Mouse (Mus musculus) hindbrain, embryonic 15.5 days (tissue): ENCODE data around the gene Cmah. TPM values are rescaled to one million over a fixed set of nuclear protein-coding genes. Genes with fewer than 3 reads are reported as not detected.

Experiments used
- ATAC-seq: fragments of 200-750 bp; cut with Nextera tagmentation; 2 replicates; pipeline ENCODE4 v1.8.0; 2017; ENCODE audit warnings: low read depth, moderate number of reproducible peaks, moderate TSS enrichment; ENCODE audit not compliant: low FRiP score
- H3K27ac ChIP-seq: fragments of 300-500 bp; sonication (generic); replicated peaks from 2 replicates; pipeline ENCODE4 v1.5.1; 2015; ENCODE audit warnings: mild to moderate bottlenecking, inconsistent platforms
- H3K27me3 ChIP-seq: fragments of 300-500 bp; sonication (generic); 2 replicates; pipeline ENCODE4 v1.6.1; 2015; ENCODE audit warnings: control low read depth, inconsistent platforms
- H3K36me3 ChIP-seq: fragments of 300-500 bp; sonication (generic); 2 replicates; pipeline ENCODE4 v1.6.1; 2015; ENCODE audit warnings: control low read depth, inconsistent platforms
- H3K4me1 ChIP-seq: fragments of 300-500 bp; sonication (generic); replicated peaks from 2 replicates; pipeline ENCODE4 v1.6.1; 2015; ENCODE audit warnings: control low read depth, inconsistent platforms
- H3K4me2 ChIP-seq: fragments of 300-500 bp; sonication (generic); 2 replicates; pipeline ENCODE4 v1.6.1; 2015; ENCODE audit warnings: moderate library complexity, mild to moderate bottlenecking, inconsistent platforms
- H3K4me3 ChIP-seq: fragments of 300-500 bp; sonication (generic); 2 replicates; pipeline ENCODE4 v1.5.1; 2015; ENCODE audit warnings: mild to moderate bottlenecking, inconsistent platforms
- H3K9ac ChIP-seq: fragments of 300-500 bp; sonication (generic); 2 replicates; pipeline ENCODE4 v1.6.1; 2015; ENCODE audit warnings: inconsistent platforms
- H3K9me3 ChIP-seq: fragments of 300-500 bp; sonication (generic); 2 replicates; pipeline ENCODE4 v1.6.1; 2016; ENCODE audit warnings: control low read depth, inconsistent platforms
- WGBS: fragments of 180-500 bp; shearing (Covaris S2); methylation state at CpG from one replicate; pipeline ENCODE4 v1.1.7; 2015; 5-methylcytosine and 5-hydroxymethylcytosine counted together
- polyA plus RNA-seq: library from polyadenylated mRNA; unstranded; fragments of >200 nt; fragmentation: Nextera tagmentation; extraction: Ambion mirVana; gene quantifications from 2 replicates; pipeline ENCODE4 v1.2.1, GENCODE M21; 2015

Cmah gene
- polyA plus RNA-seq, 1 experiment from 2014 or later: 0.18 TPM

DNA sequence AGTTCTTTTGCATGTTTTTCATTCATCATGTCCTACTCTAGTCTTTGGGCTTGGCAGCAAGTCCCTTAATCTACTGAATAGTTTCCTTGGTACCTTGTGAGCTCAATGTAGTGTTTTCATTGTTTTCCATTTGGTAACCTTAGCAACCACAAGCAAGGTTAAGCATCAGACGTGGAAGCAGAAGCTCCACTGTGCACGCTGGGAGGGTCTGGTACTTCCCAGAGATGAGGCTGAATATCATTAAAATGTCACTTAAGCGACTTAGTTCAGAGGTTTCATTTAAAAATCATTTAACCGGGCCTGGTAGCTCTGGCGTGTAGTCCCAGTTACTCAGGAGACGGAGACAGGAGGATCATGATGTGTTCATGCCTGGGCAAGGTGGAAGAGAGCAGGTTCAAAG, 5.9 kb upstream of the Cmah start:
- no peak overlapping the region for H3K4me3 ChIP-seq
- no peaks in the 10 kb centered on the region for H3K27me3 ChIP-seq
- H3K9ac ChIP-seq: no peak overlapping the region
- ATAC-seq: no peak
- no peak overlapping the region for H3K4me2 ChIP-seq
- H3K4me1 ChIP-seq: no peaks in the 10 kb centered on the region
- no peaks in the 10 kb centered on the region for H3K36me3 ChIP-seq
- no peaks in the 10 kb centered on the region for H3K9me3 ChIP-seq
- no peak overlapping the region for H3K27ac ChIP-seq
- WGBS: 57% methylated on average over 6 of the region's 6 CpGs

DNA sequence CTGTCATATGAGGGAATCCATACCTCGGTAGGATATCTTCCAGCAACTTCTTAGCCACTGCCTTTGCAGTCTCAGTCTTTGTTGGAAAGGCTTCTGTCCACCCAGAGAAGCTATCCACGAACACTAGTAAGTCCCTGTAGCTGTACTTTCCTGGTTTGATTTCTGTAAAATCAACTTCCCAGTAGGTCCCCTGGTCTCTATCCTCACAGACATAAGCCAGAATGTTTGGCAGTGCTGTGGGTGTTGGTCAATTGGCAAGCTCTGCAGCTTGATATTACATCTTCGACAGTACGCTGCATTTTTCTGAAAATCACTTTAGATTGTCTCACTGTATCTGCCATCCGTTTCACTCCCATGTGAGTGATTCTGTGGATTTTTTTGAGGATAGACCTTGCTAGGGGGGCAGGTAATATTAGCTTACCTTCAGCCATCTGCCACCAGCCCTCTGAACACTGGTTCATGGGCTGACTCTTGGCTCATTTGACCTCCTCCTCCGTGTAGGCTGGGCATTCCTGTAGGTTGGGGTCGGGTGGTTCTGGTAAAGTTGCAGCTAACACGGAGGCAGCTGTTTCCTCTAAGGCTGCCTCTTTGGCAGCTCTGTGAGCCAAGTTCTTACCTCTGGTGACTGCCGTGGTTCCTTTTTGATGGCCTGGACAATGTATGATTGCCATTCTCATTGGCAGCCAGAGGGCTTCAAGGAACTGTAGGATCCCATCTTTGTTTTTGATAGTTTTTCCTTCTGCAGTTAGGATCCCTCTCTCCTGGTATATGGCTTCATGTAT, 1.0 kb downstream of the Cmah start:
- no peaks in the 10 kb centered on the region for H3K36me3 ChIP-seq
- no peak for ATAC-seq
- WGBS: 84% methylated on average over 9 of the region's 9 CpGs
- no peaks in the 10 kb centered on the region for H3K4me1 ChIP-seq
- no peak overlapping the region for H3K9ac ChIP-seq
- H3K9me3 ChIP-seq: no peaks in the 10 kb centered on the region
- no peak overlapping the region for H3K4me3 ChIP-seq
- H3K4me2 ChIP-seq: no peak overlapping the region
- H3K27me3 ChIP-seq: no peaks in the 10 kb centered on the region
- no peak overlapping the region for H3K27ac ChIP-seq

DNA sequence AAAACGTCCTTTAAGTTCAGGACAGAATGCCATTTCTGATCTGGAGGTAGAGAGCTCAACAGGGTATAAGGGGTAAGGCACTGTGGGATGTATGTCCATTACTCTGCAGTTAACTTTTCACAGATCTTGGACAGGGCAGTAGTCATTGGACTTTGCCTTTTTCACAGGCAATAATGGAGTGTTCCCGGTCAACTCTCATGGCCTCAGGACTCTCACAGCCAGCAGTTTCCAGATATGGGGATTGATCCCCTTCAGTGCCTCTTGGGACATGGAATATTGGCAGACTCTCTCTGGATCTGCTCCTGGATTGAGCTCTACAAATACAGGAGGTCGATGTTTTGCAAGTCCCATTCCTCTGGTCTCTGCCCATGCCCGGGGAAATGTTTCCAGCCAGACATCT, 2.9 kb downstream of the Cmah start:
- ATAC-seq: no peak
- Histone ChIP-seq H3K4me1 (no peaks in the 10 kb centered on the region), H3K36me3 (no peaks in the 10 kb centered on the region), H3K9me3 (no peaks in the 10 kb centered on the region), H3K27me3 (no peaks in the 10 kb centered on the region), H3K9ac (no peak overlapping the region), H3K4me3 (no peak overlapping the region), H3K27ac (no peak overlapping the region), H3K4me2 (no peak overlapping the region)
- 80% methylated on average over 4 of the region's 4 CpGs for WGBS

DNA sequence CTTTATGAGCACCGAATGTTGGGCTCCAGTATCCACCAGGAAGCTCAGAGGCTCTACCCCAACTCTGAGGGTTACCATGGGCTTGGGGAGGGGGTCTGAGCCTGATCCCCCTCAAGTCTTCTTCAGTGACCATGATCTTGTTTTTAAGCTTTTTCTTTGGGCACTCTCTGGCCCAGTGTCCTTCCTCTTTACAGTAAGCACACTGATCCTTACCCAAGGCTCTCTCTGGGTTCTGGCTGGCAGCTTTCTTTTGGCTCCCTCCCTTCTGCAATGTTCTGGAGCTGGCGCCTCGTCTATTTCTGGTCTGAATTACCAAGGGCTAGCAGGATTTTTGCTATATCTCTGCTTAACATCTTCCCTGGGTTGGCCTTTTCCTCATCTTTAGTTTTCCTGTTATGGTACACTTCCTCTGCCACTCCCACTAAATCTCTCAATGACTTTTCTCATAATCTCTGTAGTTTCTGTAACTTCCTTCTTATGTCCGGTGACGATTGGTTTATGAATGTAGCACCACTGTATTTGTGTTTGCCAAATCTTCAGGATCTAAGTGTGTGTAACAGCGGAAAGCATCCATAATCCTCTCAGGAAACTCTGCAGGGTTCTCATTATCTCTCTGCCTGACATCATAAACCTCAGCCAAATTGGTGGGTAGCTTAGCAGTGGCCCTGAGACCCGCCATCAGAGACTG, 3.8 kb downstream of the Cmah start:
- ATAC-seq: no peak
- no peaks in the 10 kb centered on the region for H3K27me3 ChIP-seq
- H3K4me3 ChIP-seq: no peak overlapping the region
- no peak overlapping the region for H3K27ac ChIP-seq
- 78% methylated on average over 7 of the region's 7 CpGs for WGBS
- H3K36me3 ChIP-seq: no peaks in the 10 kb centered on the region
- H3K9ac ChIP-seq: no peak overlapping the region
- no peak overlapping the region for H3K4me2 ChIP-seq
- no peaks in the 10 kb centered on the region for H3K4me1 ChIP-seq
- no peaks in the 10 kb centered on the region for H3K9me3 ChIP-seq

DNA sequence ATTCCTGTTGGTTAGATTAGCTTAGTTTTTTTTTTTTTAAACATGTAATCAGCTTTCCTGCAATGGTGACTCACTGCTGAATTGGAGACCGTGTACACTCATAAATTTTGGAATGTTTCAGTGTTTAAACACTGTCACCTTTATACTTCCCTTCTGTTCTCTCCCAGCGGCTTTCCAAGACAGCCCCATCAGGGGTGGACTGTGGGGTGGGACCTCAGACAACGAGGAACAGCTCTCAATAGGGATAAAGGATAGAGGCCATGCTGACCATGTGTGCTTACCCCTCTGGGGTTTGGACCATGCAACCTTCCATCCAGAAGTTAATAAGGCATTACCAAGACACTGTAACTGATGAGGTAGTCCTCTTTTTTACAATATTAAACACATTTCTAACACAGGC, 5.3 kb downstream of the Cmah start:
- Histone ChIP-seq H3K4me2 (no peak overlapping the region), H3K27ac (no peak overlapping the region), H3K4me3 (no peak overlapping the region), H3K9ac (no peak overlapping the region), H3K4me1 (no peaks in the 10 kb centered on the region), H3K36me3 (no peaks in the 10 kb centered on the region), H3K27me3 (no peaks in the 10 kb centered on the region), H3K9me3 (no peaks in the 10 kb centered on the region)
- no peak for ATAC-seq
- 55% methylated on average over 3 of the region's 3 CpGs for WGBS

DNA sequence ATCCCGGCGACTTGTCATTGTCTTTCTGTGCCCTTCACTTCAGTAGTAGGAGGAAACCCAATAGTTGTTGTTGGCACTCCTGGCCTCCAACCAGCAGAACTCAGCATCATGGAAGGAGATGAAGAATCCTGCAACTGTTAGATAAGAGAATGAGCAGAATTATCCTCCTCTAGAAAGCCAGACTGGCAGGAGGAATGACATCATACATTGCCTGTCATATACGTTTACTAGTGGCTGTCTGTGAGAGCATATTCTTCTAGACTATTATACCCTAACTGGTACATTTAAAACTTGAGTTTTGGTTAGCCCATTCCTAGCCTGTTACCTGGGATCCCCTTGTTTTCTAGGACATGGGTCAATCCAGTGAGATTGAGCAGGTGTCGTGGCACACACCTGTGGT, 9.6 kb downstream of the Cmah start:
- ATAC-seq: no peak
- Histone ChIP-seq H3K4me1 (no peaks in the 10 kb centered on the region), H3K4me2 (no peak overlapping the region), H3K9ac (no peak overlapping the region), H3K9me3 (no peaks in the 10 kb centered on the region), H3K27me3 (no peaks in the 10 kb centered on the region), H3K4me3 (no peak overlapping the region), H3K27ac (no peak overlapping the region), H3K36me3 (no peaks in the 10 kb centered on the region)
- WGBS: 90% methylated on average over 4 of the region's 4 CpGs

DNA sequence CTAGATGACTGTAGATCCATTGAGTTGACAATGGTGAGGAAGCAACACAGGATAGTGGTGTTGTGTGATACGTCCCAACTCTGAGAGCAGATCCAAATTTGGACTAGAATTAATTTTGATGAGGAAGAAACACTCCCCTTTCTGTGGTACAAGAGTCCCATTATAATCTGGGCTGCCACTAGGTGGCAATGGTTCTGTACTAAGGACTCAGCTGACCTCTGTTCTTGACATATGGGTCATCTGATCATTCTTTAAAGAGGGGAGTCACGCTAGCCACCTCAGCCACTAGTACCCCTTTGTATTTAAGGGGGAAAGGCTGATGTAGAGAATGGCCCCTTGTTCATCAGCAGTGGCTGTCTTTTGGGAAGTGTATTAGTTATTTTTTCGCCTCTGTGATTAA, 10.7 kb downstream of the Cmah start:
- Histone ChIP-seq H3K4me2 (no peak overlapping the region), H3K4me1 (no peaks in the 10 kb centered on the region), H3K4me3 (no peak overlapping the region), H3K9me3 (no peaks in the 10 kb centered on the region), H3K27me3 (no peaks in the 10 kb centered on the region), H3K9ac (no peak overlapping the region), H3K27ac (no peak overlapping the region), H3K36me3 (no peaks in the 10 kb centered on the region)
- ATAC-seq: no peak
- 54% methylated on average over 3 of the region's 3 CpGs for WGBS

DNA sequence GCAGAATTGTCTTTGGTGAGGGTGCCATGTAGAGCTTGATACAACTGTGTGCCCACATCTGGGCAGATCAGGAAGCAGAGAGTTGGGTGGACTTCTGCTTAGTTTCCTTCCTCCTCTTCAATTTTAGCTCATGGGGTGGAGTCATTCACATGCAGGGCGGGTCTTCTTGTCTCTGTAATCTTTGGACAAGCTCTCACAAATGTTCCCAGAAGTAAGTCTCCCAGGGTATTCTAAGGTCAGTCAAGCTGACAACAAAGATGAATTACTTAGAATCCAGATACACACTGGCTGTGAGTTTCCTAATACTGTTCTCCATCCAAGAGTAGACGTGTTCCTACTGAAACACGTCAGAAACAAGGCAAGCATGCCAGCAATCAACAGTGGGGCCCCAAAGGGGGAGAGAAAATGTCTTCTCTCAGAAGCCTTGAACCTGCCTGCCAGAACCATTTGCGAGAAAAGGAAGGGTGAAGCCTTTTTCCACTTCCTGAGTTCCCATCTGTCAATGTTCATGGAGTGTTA, 11.2 kb downstream of the Cmah start:
- no peak overlapping the region for H3K9ac ChIP-seq
- no peak overlapping the region for H3K27ac ChIP-seq
- H3K4me2 ChIP-seq: no peak overlapping the region
- no peaks in the 10 kb centered on the region for H3K27me3 ChIP-seq
- 69% methylated on average over 4 of the region's 4 CpGs for WGBS
- H3K4me1 ChIP-seq: no peaks in the 10 kb centered on the region
- no peak overlapping the region for H3K4me3 ChIP-seq
- no peaks in the 10 kb centered on the region for H3K36me3 ChIP-seq
- ATAC-seq: no peak
- H3K9me3 ChIP-seq: no peaks in the 10 kb centered on the region

DNA sequence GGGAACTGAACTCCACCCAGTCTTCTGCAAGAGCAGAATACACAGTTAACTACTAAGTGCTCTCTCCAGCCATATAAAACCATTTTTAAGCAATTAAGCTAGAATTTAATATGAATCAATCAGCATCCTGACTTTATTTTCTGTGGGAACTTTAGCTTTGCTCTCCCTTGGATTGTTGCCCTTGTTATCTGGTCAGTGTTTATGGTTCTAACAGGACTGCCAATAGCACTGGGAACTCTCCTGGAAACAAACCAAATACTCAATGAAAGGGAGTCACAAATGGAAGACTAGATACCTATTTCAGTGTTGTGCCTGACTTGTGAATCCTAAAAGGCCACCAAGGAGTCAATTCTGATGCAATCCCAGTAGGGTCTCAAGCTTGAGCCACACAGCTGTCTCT, 12.7 kb downstream of the Cmah start:
- no peaks in the 10 kb centered on the region for H3K36me3 ChIP-seq
- H3K27ac ChIP-seq: no peak overlapping the region
- no peak overlapping the region for H3K4me3 ChIP-seq
- H3K27me3 ChIP-seq: no peaks in the 10 kb centered on the region
- ATAC-seq: no peak
- no peak overlapping the region for H3K9ac ChIP-seq
- H3K4me2 ChIP-seq: no peak overlapping the region
- H3K4me1 ChIP-seq: no peaks in the 10 kb centered on the region
- no peaks in the 10 kb centered on the region for H3K9me3 ChIP-seq

DNA sequence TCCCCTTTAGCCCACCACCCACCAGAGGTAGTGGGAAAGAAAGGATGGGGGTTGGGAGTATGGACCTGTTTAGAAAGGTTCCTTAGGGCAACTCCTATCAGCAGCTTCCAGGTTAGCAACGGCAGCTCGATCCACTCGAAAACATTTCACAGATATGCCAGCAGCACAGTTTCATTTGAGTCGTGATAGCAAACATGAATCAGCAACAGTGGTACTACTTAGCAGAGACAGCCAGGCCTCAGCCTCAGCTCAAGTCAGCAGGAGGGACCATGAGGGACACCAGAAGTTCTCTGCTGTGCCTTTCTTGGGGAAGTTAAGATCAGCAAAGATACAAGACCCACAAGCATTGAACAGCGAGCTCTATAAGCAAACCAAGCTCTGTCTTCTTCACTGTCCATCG, 13.3 kb downstream of the Cmah start:
- no peak overlapping the region for H3K4me3 ChIP-seq
- no peak overlapping the region for H3K27ac ChIP-seq
- no peak overlapping the region for H3K9ac ChIP-seq
- no peaks in the 10 kb centered on the region for H3K9me3 ChIP-seq
- H3K4me1 ChIP-seq: no peaks in the 10 kb centered on the region
- no peak overlapping the region for H3K4me2 ChIP-seq
- no peaks in the 10 kb centered on the region for H3K36me3 ChIP-seq
- 93% methylated on average over 6 of the region's 6 CpGs for WGBS
- no peak for ATAC-seq
- H3K27me3 ChIP-seq: no peaks in the 10 kb centered on the region

DNA sequence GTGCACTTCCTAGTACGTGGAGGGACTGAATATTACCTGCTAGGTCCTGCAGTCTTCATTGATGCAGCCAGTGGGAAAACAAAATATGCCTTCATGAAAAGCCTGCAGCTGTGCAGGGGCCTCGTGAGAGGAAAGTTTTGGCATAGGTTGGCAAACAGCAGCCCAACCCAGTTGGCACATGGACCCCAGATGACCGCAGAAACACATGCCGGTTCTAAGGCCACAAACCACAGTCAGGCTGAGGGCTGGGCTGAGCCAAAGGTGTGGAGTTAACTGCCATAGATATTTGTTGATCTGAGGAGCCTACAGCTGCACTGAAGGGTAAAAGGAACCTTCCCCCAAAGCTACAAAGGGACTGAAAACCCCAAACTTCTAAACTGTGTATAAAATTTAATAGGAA, 14.9 kb downstream of the Cmah start:
- WGBS: 86% methylated on average over 4 of the region's 4 CpGs
- ATAC-seq: no peak

DNA sequence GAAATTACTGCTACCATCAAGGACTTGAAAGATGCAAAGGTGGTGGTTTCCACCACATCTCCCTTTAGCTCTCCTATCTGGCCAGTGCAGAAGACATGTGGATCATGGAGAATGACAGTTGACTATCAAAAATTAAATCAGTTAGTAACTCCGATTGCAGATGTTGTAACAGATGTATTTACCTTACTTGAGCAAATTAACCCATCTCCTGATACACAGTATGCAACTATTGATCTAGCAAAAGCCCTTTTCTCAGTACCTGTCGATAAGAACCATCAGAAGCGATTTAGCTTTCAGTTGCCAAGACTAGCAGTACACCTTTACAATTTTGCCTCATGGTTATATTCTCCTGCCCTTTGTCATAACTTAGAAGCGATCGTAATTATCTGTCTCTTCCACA, 25.8 kb downstream of the Cmah start:
- no peaks in the 10 kb centered on the region for H3K9me3 ChIP-seq
- H3K4me1 ChIP-seq: no peaks in the 10 kb centered on the region
- 96% methylated on average over 5 of the region's 5 CpGs for WGBS
- no peak overlapping the region for H3K4me2 ChIP-seq
- no peak for ATAC-seq
- H3K9ac ChIP-seq: no peak overlapping the region
- H3K36me3 ChIP-seq: no peaks in the 10 kb centered on the region
- H3K4me3 ChIP-seq: no peak overlapping the region
- H3K27me3 ChIP-seq: no peaks in the 10 kb centered on the region
- H3K27ac ChIP-seq: no peak overlapping the region

More for the DNA sequence above, 14.9 kb downstream of the Cmah start:
- Histone ChIP-seq H3K9me3 (no peaks in the 10 kb centered on the region), H3K4me2 (no peak overlapping the region), H3K4me3 (no peak overlapping the region), H3K4me1 (no peaks in the 10 kb centered on the region), H3K27ac (no peak overlapping the region), H3K36me3 (no peaks in the 10 kb centered on the region), H3K9ac (no peak overlapping the region), H3K27me3 (no peaks in the 10 kb centered on the region)
